Mouse (Mus musculus): Measurements from ENCODE around the gene Nt5c3. TPM values are rescaled to one million over a fixed set of nuclear protein-coding genes. Genes with fewer than 3 reads are reported as not detected.
"Not testable (repeated sequence)": the region's sequence is repeated elsewhere in the genome, so short reads cannot be mapped to it uniquely, and the experiment has no call there.

Gene Nt5c3
- polyA plus RNA-seq, 1 experiment from 2014 or later, result 147 TPM

DNA sequence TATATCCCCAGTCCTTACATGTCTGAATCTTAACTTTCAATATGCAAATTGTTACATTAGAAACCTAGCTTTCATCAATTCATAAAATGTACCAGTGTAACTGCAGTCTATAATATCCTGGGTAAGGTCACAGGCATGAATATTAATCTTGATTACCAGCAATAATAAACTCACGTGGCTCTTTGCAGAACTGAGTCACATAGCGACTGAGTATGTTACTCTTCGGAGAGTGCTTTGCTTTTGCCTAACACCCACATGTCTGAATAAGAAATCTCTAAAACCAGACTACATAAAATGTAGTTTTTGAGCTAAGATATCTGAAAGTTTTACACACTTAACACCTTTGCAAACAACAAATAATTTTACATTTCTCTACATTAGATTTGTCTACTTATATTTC lies 22.4 kb downstream of the Nt5c3 start:
- no peak overlapping the region for H3K9ac ChIP-seq
- WGBS, result 65% methylated on average over 3 of the region's 3 CpGs
- no peak overlapping the region for H3K27ac ChIP-seq
- no peak for ATAC-seq (ENCODE audit: low FRiP score)
- no peak overlapping the region for H3K4me2 ChIP-seq
- H3K27me3 ChIP-seq, result no peaks in the 10 kb centered on the region
- no peak overlapping the region for H3K4me3 ChIP-seq
- no peaks in the 10 kb centered on the region for H3K9me3 ChIP-seq
- H3K36me3 ChIP-seq, result no peaks in the 10 kb centered on the region
- H3K4me1 ChIP-seq (replicated peaks), result peaks cover 30% of the 10 kb centered on the region

DNA sequence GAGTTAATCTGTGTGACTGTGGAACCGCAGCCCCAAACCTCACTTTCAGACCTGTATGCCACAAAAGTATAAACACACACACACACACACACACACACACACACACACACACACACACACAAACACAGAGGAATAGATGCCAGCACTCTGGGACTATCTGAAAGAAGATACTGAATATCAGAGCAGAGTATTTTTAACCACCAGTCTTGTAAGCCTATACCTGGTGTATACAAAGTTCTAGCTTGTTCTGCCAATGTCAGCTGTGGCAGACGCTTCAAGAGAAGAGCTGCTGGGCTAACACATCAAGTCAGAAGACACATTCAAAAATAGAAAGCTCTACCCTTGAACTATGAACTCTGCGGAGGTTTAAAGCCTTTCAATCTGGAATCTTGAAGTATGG lies 24.1 kb downstream of the Nt5c3 start:
- Histone ChIP-seq H3K27me3 (no peaks in the 10 kb centered on the region), H3K9me3 (no peaks in the 10 kb centered on the region), H3K27ac (no peak overlapping the region), H3K9ac (no peak overlapping the region), H3K36me3 (no peaks in the 10 kb centered on the region), H3K4me1 (replicated peaks) (peaks cover 23% of the 10 kb centered on the region), H3K4me3 (no peak overlapping the region), H3K4me2 (no peak overlapping the region)
- ATAC-seq (ENCODE audit: low FRiP score), result no peak
- 92% methylated on average over 3 of the region's 3 CpGs for WGBS

DNA sequence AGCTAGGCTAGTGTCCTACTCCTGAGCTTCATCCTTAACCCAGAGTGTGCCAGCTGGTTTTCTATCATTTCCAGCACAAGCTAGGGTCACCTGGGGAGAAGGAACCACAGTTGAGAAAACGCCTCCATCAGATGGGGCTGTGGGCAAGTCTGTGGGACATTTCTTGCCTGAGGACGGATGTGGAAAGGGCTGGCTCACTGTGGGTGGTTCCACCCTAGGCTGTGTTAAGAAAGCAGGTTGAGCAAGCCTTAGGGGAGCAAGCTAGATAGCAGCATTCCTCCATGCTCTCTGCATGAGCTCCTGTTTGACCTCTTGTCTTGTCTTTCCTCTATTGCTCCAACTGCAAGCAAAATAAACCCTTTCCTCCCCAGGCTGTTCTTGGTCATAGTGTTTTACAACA lies 33.0 kb downstream of the Nt5c3 start:
- WGBS, result 87% methylated on average over 2 of the region's 2 CpGs
- Histone ChIP-seq H3K4me1 (replicated peaks) (no peaks in the 10 kb centered on the region), H3K4me2 (no peak overlapping the region)

DNA sequence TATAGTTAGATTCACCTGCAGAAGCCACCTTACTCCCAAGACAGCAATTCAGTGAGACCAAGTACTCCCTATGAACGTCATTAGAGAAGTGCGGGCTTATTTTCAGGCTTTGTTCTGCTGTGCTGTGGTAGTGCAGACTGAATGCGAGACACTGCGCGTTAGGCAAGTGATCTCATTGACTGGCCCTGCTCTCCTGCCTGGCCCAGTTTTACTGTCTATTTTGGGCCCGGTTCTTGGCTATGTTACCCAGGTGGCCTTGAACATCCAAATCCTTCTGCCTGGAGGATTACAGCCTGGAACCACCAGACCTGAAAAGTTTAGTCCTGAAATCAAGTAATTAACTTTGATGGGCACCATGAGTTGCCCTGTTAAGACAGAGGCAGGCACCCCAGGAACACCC lies 35.2 kb downstream of the Nt5c3 start:
- H3K36me3 ChIP-seq, result peaks cover 60% of the 10 kb centered on the region
- H3K4me2 ChIP-seq, result no peak overlapping the region
- H3K9ac ChIP-seq, result no peak overlapping the region
- H3K27me3 ChIP-seq, result no peaks in the 10 kb centered on the region
- H3K9me3 ChIP-seq, result no peaks in the 10 kb centered on the region
- no peak overlapping the region for H3K4me3 ChIP-seq
- no peak overlapping the region for H3K27ac ChIP-seq
- 92% methylated on average over 6 of the region's 6 CpGs for WGBS
- ATAC-seq (ENCODE audit: low FRiP score), result no peak
- H3K4me1 ChIP-seq (replicated peaks), result no peaks in the 10 kb centered on the region

More for the DNA sequence above, 33.0 kb downstream of the Nt5c3 start:
- no peaks in the 10 kb centered on the region for H3K27me3 ChIP-seq
- H3K27ac ChIP-seq, result no peak overlapping the region
- H3K9me3 ChIP-seq, result no peaks in the 10 kb centered on the region
- peaks cover 48% of the 10 kb centered on the region for H3K36me3 ChIP-seq
- no peak overlapping the region for H3K4me3 ChIP-seq
- no peak for ATAC-seq (ENCODE audit: low FRiP score)
- H3K9ac ChIP-seq, result no peak overlapping the region

DNA sequence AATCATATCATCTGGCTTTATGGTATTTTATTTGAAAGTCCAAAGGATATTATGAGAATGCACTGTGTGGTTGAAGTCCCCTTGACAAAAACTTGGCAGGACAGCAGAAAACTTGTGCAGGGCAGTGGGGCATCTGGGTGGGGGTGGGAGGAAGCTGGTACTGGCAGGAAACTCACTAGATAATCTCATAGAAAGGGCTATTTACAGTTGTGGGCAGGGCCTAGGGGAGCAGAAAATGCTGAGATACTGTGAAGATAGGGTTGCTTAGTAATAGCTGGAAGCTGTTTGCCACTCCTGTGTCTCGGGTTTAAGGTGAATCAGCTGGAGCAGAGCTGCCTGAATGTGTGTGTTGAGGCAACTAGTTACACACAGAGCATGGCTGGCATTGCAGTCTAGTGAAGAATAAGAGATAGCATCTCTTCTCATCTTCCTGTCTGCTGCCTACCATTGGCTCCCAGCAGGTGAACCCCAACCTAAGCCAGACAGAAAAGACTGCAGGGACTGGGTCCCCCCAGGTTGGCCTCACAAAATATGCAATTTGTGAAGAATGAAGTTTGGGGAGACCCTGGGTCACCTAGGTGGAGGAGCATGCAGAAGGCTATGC lies 44.3 kb downstream of the Nt5c3 start:
- no peak overlapping the region for H3K27ac ChIP-seq
- H3K36me3 ChIP-seq, result peaks cover 37% of the 10 kb centered on the region
- H3K9ac ChIP-seq, result no peak overlapping the region
- no peak overlapping the region for H3K4me2 ChIP-seq
- no peak for ATAC-seq (ENCODE audit: low FRiP score)
- H3K4me1 ChIP-seq (replicated peaks), result no peaks in the 10 kb centered on the region
- H3K27me3 ChIP-seq, result no peaks in the 10 kb centered on the region
- no peak overlapping the region for H3K4me3 ChIP-seq
- WGBS, result 89% methylated on average over 1 of the region's 1 CpGs
- H3K9me3 ChIP-seq, result no peaks in the 10 kb centered on the region

DNA sequence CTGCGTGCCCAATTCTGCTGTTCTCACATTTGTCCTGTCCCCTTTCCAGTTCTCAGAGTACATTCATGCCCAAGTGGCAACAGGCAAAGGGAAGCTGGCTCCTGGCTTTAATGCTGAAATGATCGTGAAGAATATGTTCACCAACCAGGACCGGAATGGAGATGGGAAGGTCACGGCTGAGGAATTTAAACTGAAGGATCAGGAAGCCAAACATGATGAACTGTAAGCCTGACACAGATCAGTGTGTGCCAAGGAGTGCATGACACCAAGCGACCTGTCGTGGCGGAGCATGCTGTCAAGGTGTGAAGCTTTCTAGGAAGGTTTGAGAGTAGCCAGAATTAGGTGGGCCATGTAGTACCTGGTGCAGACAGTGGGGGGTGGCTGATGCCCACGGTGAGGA lies 45.7 kb downstream of the Nt5c3 start:
- no peak overlapping the region for H3K27ac ChIP-seq
- 94% methylated on average over 8 of the region's 8 CpGs for WGBS
- no peak overlapping the region for H3K9ac ChIP-seq
- no peak overlapping the region for H3K4me2 ChIP-seq
- no peak for ATAC-seq (ENCODE audit: low FRiP score)
- no peaks in the 10 kb centered on the region for H3K4me1 ChIP-seq (replicated peaks)
- H3K9me3 ChIP-seq, result no peaks in the 10 kb centered on the region
- H3K27me3 ChIP-seq, result no peaks in the 10 kb centered on the region
- peaks cover 26% of the 10 kb centered on the region for H3K36me3 ChIP-seq
- no peak overlapping the region for H3K4me3 ChIP-seq

DNA sequence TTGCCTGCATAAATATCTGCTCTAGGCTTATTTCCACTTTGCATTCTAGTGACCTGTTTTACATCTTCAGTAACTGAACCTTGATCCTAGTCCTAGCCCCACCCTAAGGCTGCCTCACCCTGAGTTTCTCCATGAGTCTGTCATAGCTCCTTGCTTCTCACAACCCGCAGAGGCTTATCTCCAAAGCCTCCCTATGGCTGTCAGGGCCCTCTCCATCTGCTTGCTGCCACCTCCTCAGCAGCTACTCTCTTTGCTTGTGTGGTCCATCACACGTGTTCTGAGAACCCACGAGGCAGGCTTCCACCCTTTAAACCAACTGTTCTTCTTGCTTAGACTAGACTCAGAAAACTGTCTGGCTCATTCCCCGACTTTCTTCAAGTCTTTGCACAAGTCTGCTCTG lies 46.9 kb downstream of the Nt5c3 start:
- no peaks in the 10 kb centered on the region for H3K27me3 ChIP-seq
- peaks cover 19% of the 10 kb centered on the region for H3K36me3 ChIP-seq
- ATAC-seq (ENCODE audit: low FRiP score), result no peak
- H3K4me3 ChIP-seq, result no peak overlapping the region
- no peak overlapping the region for H3K9ac ChIP-seq
- 88% methylated on average over 4 of the region's 4 CpGs for WGBS
- H3K9me3 ChIP-seq, result no peaks in the 10 kb centered on the region
- no peaks in the 10 kb centered on the region for H3K4me1 ChIP-seq (replicated peaks)
- no peak overlapping the region for H3K4me2 ChIP-seq
- no peak overlapping the region for H3K27ac ChIP-seq

DNA sequence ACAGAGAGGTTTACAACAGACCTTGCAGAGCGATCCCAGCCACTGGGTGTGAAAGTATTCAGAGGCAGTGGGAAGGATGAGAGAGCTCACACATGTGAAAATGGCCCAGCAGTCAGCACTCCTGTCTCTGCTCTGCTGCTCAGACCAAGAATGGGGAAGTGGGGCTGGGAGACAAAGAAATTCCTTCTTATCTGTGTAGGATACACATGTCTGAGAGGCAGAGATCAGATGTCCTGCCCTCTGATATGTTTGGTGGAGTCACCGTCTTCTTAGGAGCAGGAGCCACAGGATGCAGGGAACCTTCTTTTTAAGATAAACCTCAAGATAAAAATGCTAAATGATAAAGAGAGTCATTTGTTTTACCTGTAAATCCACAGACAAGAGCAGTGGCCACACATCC lies 53.7 kb downstream of the Nt5c3 start:
- 88% methylated on average over 2 of the region's 2 CpGs for WGBS

DNA sequence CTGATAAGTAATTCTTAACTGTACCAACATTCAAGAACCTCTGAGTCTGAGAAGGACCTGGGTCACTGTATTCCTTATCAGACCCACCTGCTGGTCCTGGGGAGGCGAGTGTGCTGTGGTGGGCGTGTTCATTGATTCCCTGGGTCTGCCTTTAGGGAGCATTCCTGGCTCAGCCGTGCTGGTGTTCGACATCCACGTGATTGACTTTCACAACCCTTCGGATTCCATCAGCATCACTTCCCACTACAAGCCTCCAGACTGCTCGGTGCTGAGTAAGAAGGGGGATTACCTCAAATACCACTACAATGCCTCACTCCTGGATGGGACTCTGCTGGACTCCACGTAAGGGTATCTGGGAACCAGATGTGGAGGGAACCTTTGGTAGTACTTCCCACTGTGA lies 55.2 kb downstream of the Nt5c3 start:
- Histone ChIP-seq H3K27ac (no peak overlapping the region), H3K4me1 (replicated peaks) (no peaks in the 10 kb centered on the region), H3K9me3 (no peaks in the 10 kb centered on the region), H3K27me3 (no peaks in the 10 kb centered on the region), H3K4me3 (no peak overlapping the region), H3K4me2 (no peak overlapping the region), H3K9ac (no peak overlapping the region), H3K36me3 (no peaks in the 10 kb centered on the region)
- no peak for ATAC-seq (ENCODE audit: low FRiP score)
- WGBS, result 77% methylated on average over 8 of the region's 8 CpGs

More for the DNA sequence above, 53.7 kb downstream of the Nt5c3 start:
- no peaks in the 10 kb centered on the region for H3K4me1 ChIP-seq (replicated peaks)
- H3K27ac ChIP-seq, result no peak overlapping the region
- no peaks in the 10 kb centered on the region for H3K36me3 ChIP-seq
- no peaks in the 10 kb centered on the region for H3K27me3 ChIP-seq
- H3K4me3 ChIP-seq, result no peak overlapping the region
- ATAC-seq (ENCODE audit: low FRiP score), result no peak
- H3K9ac ChIP-seq, result no peak overlapping the region
- no peak overlapping the region for H3K4me2 ChIP-seq
- H3K9me3 ChIP-seq, result no peaks in the 10 kb centered on the region

DNA sequence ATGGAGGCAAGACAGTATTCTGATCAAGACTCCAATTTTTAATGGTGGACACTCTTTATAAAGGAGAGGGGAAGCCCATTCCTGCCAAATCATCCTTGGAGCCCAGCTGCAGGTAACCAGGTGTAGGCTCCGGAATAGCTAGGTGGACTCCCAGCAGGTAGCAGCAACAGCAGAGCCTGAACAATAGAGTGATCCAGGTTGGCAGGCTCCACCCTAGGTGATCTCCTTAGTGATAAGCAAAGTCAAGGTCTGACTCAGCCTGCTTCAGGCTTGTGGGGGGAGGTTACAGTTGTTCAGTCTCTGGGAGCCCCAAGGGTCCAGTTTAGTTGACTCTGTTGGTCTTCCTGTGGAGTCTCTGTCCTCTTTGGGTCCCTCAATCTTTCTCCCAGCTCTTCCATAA lies 56.8 kb downstream of the Nt5c3 start:
- ATAC-seq (ENCODE audit: low FRiP score); H3K27ac ChIP-seq; H3K9me3 ChIP-seq; H3K9ac ChIP-seq; H3K4me2 ChIP-seq; H3K4me3 ChIP-seq; H3K36me3 ChIP-seq; H3K27me3 ChIP-seq; H3K4me1 ChIP-seq (replicated peaks): not testable (repeated sequence)
- 96% methylated on average over 1 of the region's 1 CpGs for WGBS

DNA sequence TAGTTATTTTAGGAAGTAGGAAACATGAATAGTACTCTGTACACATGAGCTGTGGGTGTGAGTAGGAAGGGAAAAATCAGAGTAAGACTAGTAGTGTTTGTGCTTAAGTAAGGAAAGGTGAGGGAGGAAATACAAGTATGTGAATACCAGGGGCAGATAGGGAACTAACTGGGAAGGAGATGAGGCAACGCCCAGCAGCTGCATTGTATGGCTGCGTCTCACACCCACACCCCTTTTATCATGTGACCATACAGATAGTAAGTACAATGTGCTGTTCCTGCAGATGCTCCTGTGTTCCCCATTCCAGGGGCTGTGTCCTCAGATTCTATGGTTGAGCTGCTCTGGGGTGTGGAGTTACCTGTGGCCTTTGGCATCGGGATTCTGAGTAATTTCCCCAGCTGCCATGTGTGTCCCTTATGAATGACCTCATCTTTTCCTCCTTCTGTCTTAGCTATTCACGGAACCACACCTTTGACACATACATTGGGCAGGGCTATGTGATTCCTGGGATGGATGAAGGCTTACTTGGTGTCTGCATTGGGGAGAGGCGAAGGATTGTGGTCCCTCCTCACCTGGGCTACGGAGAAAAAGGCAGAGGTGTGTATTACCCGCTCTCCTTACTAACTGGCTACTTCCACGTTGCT lies 63.4 kb downstream of the Nt5c3 start:
- Histone ChIP-seq H3K4me3 (no peak overlapping the region), H3K4me2 (no peak overlapping the region), H3K27ac (no peak overlapping the region), H3K36me3 (no peaks in the 10 kb centered on the region), H3K9me3 (no peaks in the 10 kb centered on the region), H3K27me3 (no peaks in the 10 kb centered on the region), H3K9ac (no peak overlapping the region), H3K4me1 (replicated peaks) (no peaks in the 10 kb centered on the region)
- WGBS, result 92% methylated on average over 8 of the region's 8 CpGs
- no peak for ATAC-seq (ENCODE audit: low FRiP score)

DNA sequence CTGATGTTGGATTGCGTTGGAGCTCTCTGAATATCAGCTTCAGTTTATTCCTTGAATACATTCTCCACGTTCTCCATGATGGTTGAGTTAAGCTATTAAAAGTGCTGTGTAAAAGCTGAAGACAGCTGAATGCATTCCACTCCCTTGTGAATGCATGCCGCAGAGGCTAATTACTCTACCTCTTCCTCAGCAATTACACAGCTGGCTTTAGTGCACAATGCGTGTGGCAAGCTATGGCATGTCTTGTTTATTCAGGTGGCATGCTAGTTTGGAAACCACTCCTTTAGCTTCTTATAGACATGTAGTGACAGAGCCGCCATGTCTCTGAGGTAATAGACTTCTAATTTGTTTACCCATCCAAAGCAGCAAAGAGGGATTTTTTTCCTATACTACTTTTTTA lies 67.0 kb downstream of the Nt5c3 start:
- H3K36me3 ChIP-seq, result no peaks in the 10 kb centered on the region
- no peaks in the 10 kb centered on the region for H3K27me3 ChIP-seq
- no peak overlapping the region for H3K4me3 ChIP-seq
- no peak overlapping the region for H3K9ac ChIP-seq
- ATAC-seq (ENCODE audit: low FRiP score), result no peak
- no peak overlapping the region for H3K27ac ChIP-seq
- no peaks in the 10 kb centered on the region for H3K9me3 ChIP-seq
- no peak overlapping the region for H3K4me2 ChIP-seq
- no peaks in the 10 kb centered on the region for H3K4me1 ChIP-seq (replicated peaks)
- WGBS, result 85% methylated on average over 5 of the region's 5 CpGs

DNA sequence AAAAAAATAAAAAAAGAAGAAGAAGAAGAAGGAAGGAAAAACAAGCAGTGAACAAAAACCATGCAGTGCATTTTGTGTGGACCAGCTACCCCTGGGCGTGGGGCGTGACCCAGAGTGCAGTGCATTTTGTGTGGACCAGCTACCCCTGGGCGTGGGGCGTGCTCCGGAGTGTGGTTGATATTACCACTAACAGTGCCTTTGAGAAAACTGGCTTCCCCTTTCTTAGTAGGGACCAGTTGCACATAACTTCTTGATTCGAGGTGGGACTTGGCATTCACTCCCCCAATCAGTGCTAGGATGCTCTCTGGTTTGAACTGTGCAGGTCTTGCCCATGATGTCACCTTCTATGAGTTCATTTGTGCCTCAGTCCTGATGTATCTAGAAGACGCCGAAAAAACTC lies 68.9 kb downstream of the Nt5c3 start:
- no peak for ATAC-seq (ENCODE audit: low FRiP score)
- Histone ChIP-seq H3K9ac (no peak overlapping the region), H3K4me2 (no peak overlapping the region), H3K36me3 (no peaks in the 10 kb centered on the region), H3K27ac (no peak overlapping the region), H3K9me3 (no peaks in the 10 kb centered on the region), H3K4me1 (replicated peaks) (no peaks in the 10 kb centered on the region), H3K4me3 (no peak overlapping the region), H3K27me3 (no peaks in the 10 kb centered on the region)
- 92% methylated on average over 8 of the region's 8 CpGs for WGBS

All from hindbrain, embryonic 13.5 days (tissue).